Mouse (Mus musculus) G1E (cell line): ENCODE results near the gene Rnf222. TPM values are rescaled to one million over a fixed set of nuclear protein-coding genes. Genes with fewer than 3 reads are reported as not detected.

ENCODE experiments used
- ATAC-seq: 2 replicates; pipeline ENCODE4 v1.8.0; 2016; ENCODE audit warnings: mild to moderate bottlenecking; ENCODE audit not compliant: insufficient number of reproducible peaks, poor library complexity, low FRiP score, severe bottlenecking; ENCODE audit errors: extremely low read depth
- DNase-seq: peaks from one replicate; pipeline ENCODE4 v3.0.0; 2012; ENCODE audit warnings: low spot score
- H3K27me3 ChIP-seq: 2 replicates; pipeline ENCODE4 v1.6.1; 2012; ENCODE audit warnings: mild to moderate bottlenecking, low read length, inconsistent platforms; ENCODE audit not compliant: insufficient read depth
- H3K36me3 ChIP-seq: replicated peaks from 2 replicates; pipeline ENCODE3; 2012; ENCODE audit warnings: mild to moderate bottlenecking, inconsistent platforms
- H3K4me1 ChIP-seq: 2 replicates; pipeline ENCODE4 v1.6.1; 2012; ENCODE audit warnings: low read depth, low read length, inconsistent platforms, mixed read lengths; ENCODE audit not compliant: insufficient read depth
- H3K4me3 ChIP-seq: 2 replicates; pipeline ENCODE4 v1.5.1; 2012; ENCODE audit warnings: low read depth, mild to moderate bottlenecking, inconsistent platforms, low read length, moderate library complexity, mixed read lengths
- H3K9me3 ChIP-seq: replicated peaks from 2 replicates; pipeline ENCODE4 v1.6.1; 2012; ENCODE audit warnings: inconsistent platforms
- CTCF ChIP-seq: IDR thresholded peaks from 2 replicates; pipeline ENCODE4 v1.5.1; 2012; ENCODE audit warnings: low read depth, low read length, inconsistent platforms, mixed read lengths
- GATA1 ChIP-seq: IDR thresholded peaks from 2 replicates; pipeline ENCODE4 v1.6.1; 2012; ENCODE audit warnings: borderline replicate concordance, low read length, inconsistent platforms, mixed read lengths
- GATA2 ChIP-seq: IDR thresholded peaks from 2 replicates; pipeline ENCODE4 v1.6.1; 2012; ENCODE audit warnings: low read depth, low read length, inconsistent platforms, borderline replicate concordance
- POLR2AphosphoS5 ChIP-seq: IDR thresholded peaks from 2 replicates; pipeline ENCODE4 v1.6.1; 2012; ENCODE audit warnings: low read depth, low read length, inconsistent platforms; ENCODE audit not compliant: insufficient replicate concordance
- TAL1 ChIP-seq: conservative IDR thresholded peaks from 2 replicates; pipeline ENCODE4 v1.6.1; 2012; ENCODE audit warnings: low read depth, low read length, inconsistent platforms, mixed read lengths
- polyA plus RNA-seq: library from polyadenylated mRNA; stranded (reverse); fragments of >175 nt; gene quantifications from 2 replicates; pipeline ENCODE4 v1.2.3, GENCODE M21; 2012
- total RNA-seq, 2 experiments: library from RNA; stranded (forward) in 1 of 2; stranded (reverse) in 1 of 2; fragments of 200-1000 nt in 1 of 2; fragments of >200 nt in 1 of 2; fragmentation: Nextera tagmentation in 1 of 2; gene quantifications; 2 replicates each; pipeline ENCODE4 v1.2.3; 2014 to 2017

Rnf222 gene
- total and polyA plus RNA-seq, 3 experiments, result 0.11 TPM; not detected in 2

GRCm38 (mm10) chr11:68939451-68940304 is 51.3 kb downstream of the Rnf222 start:
- H3K36me3 ChIP-seq, result peaks cover 14% of the 10 kb centered on the region
- peaks cover 11% of the 10 kb centered on the region for H3K4me1 ChIP-seq
- no peaks in the 10 kb centered on the region for H3K9me3 ChIP-seq
- peaks cover 5% of the 10 kb centered on the region for H3K27me3 ChIP-seq
- H3K4me3 ChIP-seq, result peak overlapping the region; percentile 64
- DNase-seq, result peak; percentile 92
- ATAC-seq, result peak; percentile 98
- TF ChIP-seq CTCF (no peak), POLR2AphosphoS5 (no peak), TAL1 (no peak), GATA1 (no peak), GATA2 (no peak)

- Histone ChIP-seq H3K9me3 (no peaks in the 10 kb centered on the region), H3K4me3 (peak overlapping the region; percentile 64; the same call in 1 of the 2 replicates), H3K36me3 (peaks cover 14% of the 10 kb centered on the region), H3K27me3 (peaks cover 8% of the 10 kb centered on the region), H3K4me1 (peaks cover 11% of the 10 kb centered on the region)
- DNase-seq (no peak), ATAC-seq (no peak)
- TF ChIP-seq GATA1 (no peak), CTCF (no peak), TAL1 (no peak), POLR2AphosphoS5 (no peak), GATA2 (no peak)
These were observed 52.2 kb downstream of the Rnf222 start for GRCm38 (mm10) chr11:68940516-68940915.

- Histone ChIP-seq H3K4me1 (peaks cover 22% of the 10 kb centered on the region), H3K4me3 (no peak overlapping the region), H3K36me3 (peaks cover 14% of the 10 kb centered on the region), H3K9me3 (no peaks in the 10 kb centered on the region), H3K27me3 (peaks cover 27% of the 10 kb centered on the region)
- ATAC-seq (no peak), DNase-seq (no peak)
- TF ChIP-seq GATA1 (no peak), GATA2 (no peak), CTCF (no peak), TAL1 (no peak), POLR2AphosphoS5 (no peak)
These were observed 54.4 kb downstream of the Rnf222 start for GRCm38 (mm10) chr11:68942731-68943130.

GRCm38 (mm10) chr11:68945245-68945644 is 56.9 kb downstream of the Rnf222 start:
- TF ChIP-seq TAL1 (no peak), GATA1 (no peak), GATA2 (no peak), CTCF (no peak), POLR2AphosphoS5 (no peak)
- DNase-seq (no peak), ATAC-seq (no peak)
- Histone ChIP-seq H3K27me3 (peaks cover 38% of the 10 kb centered on the region), H3K36me3 (peaks cover 14% of the 10 kb centered on the region), H3K4me1 (peaks cover 19% of the 10 kb centered on the region), H3K9me3 (no peaks in the 10 kb centered on the region), H3K4me3 (no peak overlapping the region)

Other genes starting within 250 kb of the Rnf222 start
- gene Myh10, start 197.0 kb upstream of the Rnf222 start, total RNA-seq (2014; fragmentation: Nextera tagmentation), result 4.9 TPM in 1 of 2 replicates, not detected in the other
- 0.49 TPM in 1 of 2 replicates, not detected in the other for gene Myh10, start 197.0 kb upstream of the Rnf222 start, total RNA-seq (2017)
- 0.03 TPM in 1 of 2 replicates, not detected in the other for gene Myh10, start 197.0 kb upstream of the Rnf222 start, polyA plus RNA-seq
- 39.4 and 48.7 TPM in 2 replicates for gene Ndel1, start 16.7 kb upstream of the Rnf222 start, total RNA-seq (2014; fragmentation: Nextera tagmentation)
- 52.3 and 64.3 TPM in 2 replicates for gene Ndel1, start 16.7 kb upstream of the Rnf222 start, total RNA-seq (2017)
- gene Ndel1, start 16.7 kb upstream of the Rnf222 start, polyA plus RNA-seq, result 26.2 and 40.3 TPM in 2 replicates
- 1,627 and 1,719 TPM in 2 replicates for gene Rpl26, start 13.0 kb downstream of the Rnf222 start, total RNA-seq (2014; fragmentation: Nextera tagmentation)
- gene Rpl26, start 13.0 kb downstream of the Rnf222 start, total RNA-seq (2017), result 4,471 and 4,820 TPM in 2 replicates
- gene Rpl26, start 13.0 kb downstream of the Rnf222 start, polyA plus RNA-seq, result 273 and 318 TPM in 2 replicates
- gene Odf4, start 38.5 kb downstream of the Rnf222 start, total RNA-seq (2014; fragmentation: Nextera tagmentation), result not detected in 2 replicates
- not detected in 2 replicates for gene Odf4, start 38.5 kb downstream of the Rnf222 start, total RNA-seq (2017)
- gene Odf4, start 38.5 kb downstream of the Rnf222 start, polyA plus RNA-seq, result not detected in 2 replicates
- not detected in 2 replicates for gene Arhgef15, start 68.9 kb downstream of the Rnf222 start, total RNA-seq (2014; fragmentation: Nextera tagmentation)
- gene Arhgef15, start 68.9 kb downstream of the Rnf222 start, total RNA-seq (2017), result 0.12 and 0.22 TPM in 2 replicates
- gene Arhgef15, start 68.9 kb downstream of the Rnf222 start, polyA plus RNA-seq, result not detected in 2 replicates
- 5.2 and 5.8 TPM in 2 replicates for gene Slc25a35, start 79.6 kb downstream of the Rnf222 start, total RNA-seq (2014; fragmentation: Nextera tagmentation)
- gene Slc25a35, start 79.6 kb downstream of the Rnf222 start, total RNA-seq (2017), result 0.93 and 1.1 TPM in 2 replicates
- gene Slc25a35, start 79.6 kb downstream of the Rnf222 start, polyA plus RNA-seq, result 1.2 and 1.3 TPM in 2 replicates
- gene Rangrf, start 86.6 kb downstream of the Rnf222 start, total RNA-seq (2014; fragmentation: Nextera tagmentation), result 16.1 and 21.8 TPM in 2 replicates
- gene Rangrf, start 86.6 kb downstream of the Rnf222 start, total RNA-seq (2017), result 16.2 and 18.4 TPM in 2 replicates
- gene Rangrf, start 86.6 kb downstream of the Rnf222 start, polyA plus RNA-seq, result 7.8 and 8.1 TPM in 2 replicates
- 83.4 and 107 TPM in 2 replicates for gene Pfas, start 119.9 kb downstream of the Rnf222 start, total RNA-seq (2014; fragmentation: Nextera tagmentation)
- gene Pfas, start 119.9 kb downstream of the Rnf222 start, total RNA-seq (2017), result 34.4 and 36.2 TPM in 2 replicates
- gene Pfas, start 119.9 kb downstream of the Rnf222 start, polyA plus RNA-seq, result 41.3 and 62.8 TPM in 2 replicates
- 83.8 and 96.5 TPM in 2 replicates for gene Ctc1, start 127.4 kb downstream of the Rnf222 start, total RNA-seq (2014; fragmentation: Nextera tagmentation)
- 15.2 and 19.9 TPM in 2 replicates for gene Ctc1, start 127.4 kb downstream of the Rnf222 start, total RNA-seq (2017)
- 73.4 and 104 TPM in 2 replicates for gene Ctc1, start 127.4 kb downstream of the Rnf222 start, polyA plus RNA-seq
- 176 and 241 TPM in 2 replicates for gene Aurkb, start 157.1 kb downstream of the Rnf222 start, total RNA-seq (2014; fragmentation: Nextera tagmentation)
- gene Aurkb, start 157.1 kb downstream of the Rnf222 start, total RNA-seq (2017), result 117 and 133 TPM in 2 replicates
- gene Aurkb, start 157.1 kb downstream of the Rnf222 start, polyA plus RNA-seq, result 296 TPM in 2 replicates
- 5.3 and 6.4 TPM in 2 replicates for gene Borcs6, start 171.2 kb downstream of the Rnf222 start, total RNA-seq (2014; fragmentation: Nextera tagmentation)
- 6.1 and 8.2 TPM in 2 replicates for gene Borcs6, start 171.2 kb downstream of the Rnf222 start, total RNA-seq (2017)
- 25.9 and 37.4 TPM in 2 replicates for gene Borcs6, start 171.2 kb downstream of the Rnf222 start, polyA plus RNA-seq
- gene Tmem107, start 182.3 kb downstream of the Rnf222 start, total RNA-seq (2014; fragmentation: Nextera tagmentation), result 28.3 and 38.2 TPM in 2 replicates
- 17.2 and 34.2 TPM in 2 replicates for gene Tmem107, start 182.3 kb downstream of the Rnf222 start, total RNA-seq (2017)
- gene Tmem107, start 182.3 kb downstream of the Rnf222 start, polyA plus RNA-seq, result 70.8 and 77.9 TPM in 2 replicates
- 98.4 and 104 TPM in 2 replicates for gene Vamp2, start 199.9 kb downstream of the Rnf222 start, total RNA-seq (2014; fragmentation: Nextera tagmentation)
- 4.4 and 5.8 TPM in 2 replicates for gene Vamp2, start 199.9 kb downstream of the Rnf222 start, total RNA-seq (2017)
- 31.8 and 32.8 TPM in 2 replicates for gene Vamp2, start 199.9 kb downstream of the Rnf222 start, polyA plus RNA-seq
- 55.2 and 55.5 TPM in 2 replicates for gene Per1, start 206.7 kb downstream of the Rnf222 start, total RNA-seq (2014; fragmentation: Nextera tagmentation)
- gene Per1, start 206.7 kb downstream of the Rnf222 start, total RNA-seq (2017), result 8.9 TPM in 2 replicates
- 40.6 TPM in 2 replicates for gene Per1, start 206.7 kb downstream of the Rnf222 start, polyA plus RNA-seq
- gene Hes7, start 231.9 kb downstream of the Rnf222 start, total RNA-seq (2014; fragmentation: Nextera tagmentation), result 0.53 TPM in 1 of 2 replicates, not detected in the other
- 0.22 TPM in 1 of 2 replicates, not detected in the other for gene Hes7, start 231.9 kb downstream of the Rnf222 start, total RNA-seq (2017)
- gene Hes7, start 231.9 kb downstream of the Rnf222 start, polyA plus RNA-seq, result 1.2 and 2.0 TPM in 2 replicates
- 1.4 TPM in 2 replicates for gene 9130213A22Rik, start 234.0 kb downstream of the Rnf222 start, total RNA-seq (2014; fragmentation: Nextera tagmentation)
- gene 9130213A22Rik, start 234.0 kb downstream of the Rnf222 start, total RNA-seq (2017), result 0.17 and 0.82 TPM in 2 replicates
- 0.10 and 0.25 TPM in 2 replicates for gene 9130213A22Rik, start 234.0 kb downstream of the Rnf222 start, polyA plus RNA-seq
- gene Aloxe3, start 237.3 kb downstream of the Rnf222 start, total RNA-seq (2014; fragmentation: Nextera tagmentation), result 1.3 TPM in 1 of 2 replicates, not detected in the other
- gene Aloxe3, start 237.3 kb downstream of the Rnf222 start, total RNA-seq (2017), result 0.16 TPM in 1 of 2 replicates, not detected in the other
- gene Aloxe3, start 237.3 kb downstream of the Rnf222 start, polyA plus RNA-seq, result 0.01 TPM in 1 of 2 replicates, not detected in the other